Mouse (Mus musculus): ENCODE results near the gene Ddx39.

Gene Ddx39

DNA sequence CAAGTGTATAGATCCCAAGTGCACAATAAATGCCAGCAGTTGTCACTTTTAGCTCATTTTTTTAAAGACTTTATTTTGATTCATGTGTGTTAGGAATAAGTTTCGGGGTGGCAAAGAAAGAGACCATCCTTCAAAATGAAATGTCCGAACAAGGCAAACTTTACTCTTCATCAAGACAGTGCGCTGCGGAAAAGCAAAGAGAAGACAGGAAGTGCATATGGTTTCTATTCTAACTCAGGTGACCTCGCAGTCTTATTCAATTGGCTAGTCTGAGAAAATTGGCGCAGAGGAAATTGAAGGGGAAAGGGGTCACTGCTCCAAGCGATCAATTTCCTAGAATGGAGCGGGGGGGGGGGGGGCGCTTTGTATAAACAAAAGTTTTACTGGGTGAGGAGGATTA is 15.4 kb upstream of the Ddx39 start:
- no peak for DNase-seq (ENCODE audit: low read depth)

DNA sequence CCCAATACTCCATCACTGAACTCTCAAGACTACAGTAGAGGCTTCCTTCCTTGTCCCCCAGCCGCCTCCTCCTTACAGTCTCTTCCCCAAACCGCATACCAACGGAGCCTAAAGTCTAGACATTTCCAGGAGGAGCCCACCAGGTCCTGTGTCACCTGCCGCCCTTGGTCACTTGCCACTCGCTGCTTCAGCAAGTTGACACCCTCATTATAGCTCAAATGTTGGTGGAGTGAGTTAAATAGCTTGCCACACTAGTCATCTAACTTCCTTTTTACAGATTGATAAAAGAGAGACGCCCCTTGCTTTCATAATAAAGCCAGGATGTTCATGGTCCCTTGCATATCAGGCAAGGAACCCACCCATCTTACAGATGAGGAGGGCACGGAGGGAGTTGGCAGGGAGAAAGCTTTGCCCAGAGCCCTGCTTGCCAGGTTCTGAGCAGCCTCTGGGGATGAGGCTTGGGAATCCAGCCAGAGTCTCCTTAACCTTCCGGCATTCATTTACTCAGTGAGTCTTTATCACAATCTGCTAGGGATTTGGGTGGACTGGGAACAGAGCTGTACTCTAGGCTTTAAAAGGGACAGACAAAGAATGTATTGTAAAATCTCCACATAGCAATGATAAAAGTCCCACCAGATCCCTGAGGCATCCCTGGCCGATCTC is 14.4 kb upstream of the Ddx39 start:
- DNase-seq (ENCODE audit: low read depth), result no peak

DNA sequence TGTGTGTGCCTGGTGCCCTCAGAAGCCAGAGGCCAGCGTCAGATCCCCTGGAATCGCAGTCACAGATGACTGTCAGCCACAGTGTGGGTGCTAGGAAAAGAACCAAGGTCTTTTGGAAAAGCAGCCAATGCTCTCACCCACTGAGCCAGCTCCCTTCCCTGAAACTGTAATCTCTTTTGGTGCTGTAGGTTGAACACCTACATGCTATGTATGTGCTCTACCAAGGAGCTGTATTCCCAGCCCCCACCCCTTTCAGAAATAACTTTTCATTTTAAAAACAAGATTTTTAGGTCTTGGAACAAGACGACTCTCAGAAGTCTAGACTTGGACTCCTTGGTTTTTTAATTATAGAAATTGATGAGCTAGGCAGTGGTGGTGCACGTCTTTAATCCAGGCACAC is 11.6 kb upstream of the Ddx39 start:
- DNase-seq (ENCODE audit: low read depth), result no peak

DNA sequence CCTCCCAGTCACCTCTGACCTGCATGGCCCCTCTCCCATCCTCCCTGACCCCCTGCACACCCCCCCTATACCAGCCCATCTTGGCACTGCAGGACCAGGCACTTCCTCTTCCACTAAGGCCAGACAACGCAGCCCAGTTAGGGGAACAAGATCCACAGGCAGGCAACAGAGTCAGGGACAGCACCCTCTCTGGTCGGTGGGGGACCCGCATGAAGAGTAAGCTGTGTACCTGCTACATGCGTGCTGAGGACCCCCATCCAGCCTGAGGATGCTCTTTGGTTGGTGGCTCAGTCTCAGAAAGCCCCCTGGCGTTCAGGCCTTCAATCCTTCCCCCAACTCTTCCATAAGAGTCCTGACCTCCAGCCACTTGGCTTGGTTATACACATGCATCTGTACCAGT is 8.6 kb upstream of the Ddx39 start:
- no peak for DNase-seq (ENCODE audit: low read depth)

DNA sequence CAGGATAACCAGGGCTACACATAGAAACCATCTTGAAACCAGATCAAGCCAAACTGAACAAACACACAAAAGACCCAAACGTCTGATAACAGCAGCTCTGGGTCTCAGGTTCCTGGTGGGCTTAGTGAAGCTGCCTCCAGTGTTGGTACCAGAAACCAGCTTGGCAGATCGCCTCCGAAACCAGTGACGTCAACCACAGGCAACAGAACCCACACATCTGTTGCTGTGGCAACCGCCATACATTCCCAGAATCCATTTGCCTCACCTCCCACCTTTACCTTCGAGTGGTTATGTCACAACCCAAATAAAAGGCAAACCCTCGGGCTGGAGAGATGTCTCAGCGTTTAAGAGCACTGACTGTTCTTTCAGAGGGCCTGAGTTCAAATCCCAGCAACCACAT is 7.4 kb upstream of the Ddx39 start:
- DNase-seq (ENCODE audit: low read depth), result no peak

DNA sequence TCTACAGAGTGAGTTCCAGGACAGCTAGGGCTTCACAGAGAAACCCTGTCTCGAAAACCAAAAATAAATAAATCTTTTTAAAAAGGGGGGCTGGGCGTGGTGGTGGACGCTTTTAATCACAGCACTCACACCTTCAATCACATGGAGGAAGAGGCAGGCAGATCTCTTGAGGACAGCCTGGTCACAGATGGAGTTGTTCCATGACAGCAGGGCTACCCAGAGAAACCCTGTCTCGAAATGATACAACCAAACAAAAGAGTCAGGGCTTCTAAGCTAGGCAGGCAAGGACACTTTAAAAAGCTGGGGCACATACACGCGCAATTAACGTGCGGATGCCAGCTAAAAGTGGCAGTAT is 324 bp upstream of the Ddx39 start:
- DNase-seq (ENCODE audit: low read depth), result no peak

DNA sequence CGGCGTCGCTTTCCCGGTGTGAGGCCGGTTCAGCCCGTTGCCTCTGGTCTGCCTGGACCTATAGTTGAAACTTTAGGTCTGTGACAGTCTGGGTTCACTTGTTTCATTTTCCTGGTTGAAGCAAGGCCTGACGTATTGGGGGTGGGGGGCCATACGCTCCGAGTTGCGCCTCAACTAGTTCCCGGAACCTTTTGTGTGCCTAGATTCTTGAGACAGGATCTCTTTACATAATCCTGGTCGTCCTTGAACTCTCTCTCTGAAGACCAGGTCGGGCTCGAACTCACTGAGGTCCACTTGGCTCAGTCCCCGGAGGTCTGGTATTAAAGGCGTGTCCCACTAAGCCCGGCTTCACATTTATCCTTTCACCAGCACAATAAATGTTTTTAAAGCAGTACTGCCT is 794 bp downstream of the Ddx39 start:
- DNase-seq (ENCODE audit: low read depth), result no peak

DNA sequence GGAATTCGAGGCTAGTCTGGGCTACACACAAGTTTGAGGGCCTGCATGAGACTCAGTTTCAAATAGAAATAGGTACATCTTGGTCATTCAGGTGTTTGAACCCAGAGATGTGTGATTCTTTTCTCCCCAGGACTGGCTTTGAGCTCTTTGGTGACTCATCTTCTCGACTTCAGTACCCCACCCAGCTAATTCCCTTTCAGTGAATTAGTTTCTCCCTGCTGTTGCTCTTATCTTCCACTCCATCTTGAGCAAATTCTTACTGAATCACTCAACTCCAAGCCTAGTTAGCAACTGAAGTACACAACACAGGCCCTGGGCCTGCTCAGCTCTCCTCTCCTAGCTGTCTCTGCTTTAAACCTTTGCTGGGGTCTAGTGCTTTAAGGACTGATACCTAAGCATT is 1.6 kb downstream of the Ddx39 start:
- DNase-seq (ENCODE audit: low read depth), result peak; percentile 69

DNA sequence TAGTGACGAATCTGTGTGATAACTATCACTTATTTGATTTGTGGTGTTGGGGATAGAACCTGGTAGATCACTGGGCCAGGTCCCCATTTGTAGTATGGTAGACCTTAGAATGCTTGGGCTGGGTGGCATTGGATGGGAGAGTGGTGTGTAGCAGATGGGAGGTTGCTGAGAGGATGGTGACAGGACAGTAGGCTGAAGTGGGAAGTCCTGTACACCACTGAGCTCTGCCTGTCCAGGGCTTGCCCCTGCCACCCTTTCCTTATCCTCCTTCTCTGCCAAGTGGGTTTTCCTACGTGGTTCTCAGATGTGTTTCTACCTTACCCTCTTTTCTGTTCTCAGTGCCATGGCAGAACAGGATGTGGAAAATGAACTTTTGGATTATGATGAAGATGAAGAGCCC is 4.1 kb downstream of the Ddx39 start:
- no peak for DNase-seq (ENCODE audit: low read depth)

DNA sequence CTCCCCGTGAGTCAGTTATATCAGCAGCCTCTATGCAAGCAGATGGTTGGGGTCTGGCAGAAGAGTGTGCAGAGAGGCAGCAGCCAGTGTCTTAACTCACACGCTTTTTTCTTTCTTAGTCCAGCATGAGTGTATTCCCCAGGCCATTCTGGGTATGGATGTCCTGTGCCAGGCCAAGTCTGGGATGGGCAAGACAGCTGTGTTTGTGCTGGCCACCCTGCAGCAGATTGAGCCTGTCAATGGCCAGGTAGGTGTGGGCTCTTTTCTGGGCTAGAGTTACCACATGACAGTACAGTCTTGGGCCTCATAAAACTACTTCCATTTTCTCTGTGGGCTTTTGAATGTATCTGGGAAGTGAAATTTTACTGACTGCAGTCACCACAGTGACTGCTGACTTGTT is 4.7 kb downstream of the Ddx39 start:
- no peak for DNase-seq (ENCODE audit: low read depth)

DNA sequence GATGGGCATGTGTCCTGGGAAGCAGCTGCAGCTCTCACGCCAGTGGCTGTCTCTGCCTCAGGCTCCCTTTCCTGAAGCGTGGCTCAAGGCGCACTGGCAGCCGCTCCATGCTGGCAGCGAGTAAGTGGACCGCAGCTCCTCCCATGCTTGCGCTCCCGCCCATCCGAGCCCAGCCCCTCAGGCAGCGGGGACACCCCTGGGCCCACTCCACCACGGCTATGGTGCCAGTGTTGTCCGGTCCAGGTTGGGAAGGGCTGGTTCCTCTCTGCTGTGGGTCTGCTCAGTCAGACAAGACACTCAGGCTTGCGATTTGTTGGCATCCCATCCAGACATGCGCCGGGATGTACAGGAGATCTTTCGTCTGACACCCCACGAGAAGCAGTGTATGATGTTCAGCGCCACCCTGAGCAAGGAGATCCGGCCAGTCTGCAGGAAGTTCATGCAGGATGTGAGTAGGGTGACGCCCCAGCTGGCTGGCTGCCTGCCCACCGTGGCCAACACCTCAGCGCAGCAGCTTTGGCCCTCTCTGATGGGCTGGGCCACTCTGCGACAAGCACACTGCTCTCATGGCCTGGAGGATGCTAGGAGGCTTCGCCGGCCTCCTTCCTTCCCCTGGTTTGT is 6.5 kb downstream of the Ddx39 start:
- no peak for DNase-seq (ENCODE audit: low read depth)

DNA sequence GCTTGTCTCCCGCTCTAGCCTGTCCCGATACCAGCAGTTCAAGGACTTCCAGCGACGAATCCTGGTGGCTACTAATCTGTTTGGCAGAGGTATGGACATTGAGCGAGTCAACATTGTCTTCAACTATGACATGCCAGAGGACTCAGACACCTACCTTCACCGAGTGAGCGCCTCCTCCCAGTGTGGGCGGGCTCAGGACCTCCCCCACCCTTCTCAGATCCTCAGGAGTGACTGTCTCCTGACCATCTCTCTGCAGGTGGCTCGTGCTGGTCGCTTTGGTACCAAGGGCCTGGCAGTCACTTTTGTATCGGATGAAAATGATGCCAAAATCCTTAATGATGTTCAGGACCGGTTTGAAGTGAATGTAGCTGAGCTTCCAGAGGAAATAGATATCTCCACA is 7.7 kb downstream of the Ddx39 start:
- DNase-seq (ENCODE audit: low read depth), result no peak

DNA sequence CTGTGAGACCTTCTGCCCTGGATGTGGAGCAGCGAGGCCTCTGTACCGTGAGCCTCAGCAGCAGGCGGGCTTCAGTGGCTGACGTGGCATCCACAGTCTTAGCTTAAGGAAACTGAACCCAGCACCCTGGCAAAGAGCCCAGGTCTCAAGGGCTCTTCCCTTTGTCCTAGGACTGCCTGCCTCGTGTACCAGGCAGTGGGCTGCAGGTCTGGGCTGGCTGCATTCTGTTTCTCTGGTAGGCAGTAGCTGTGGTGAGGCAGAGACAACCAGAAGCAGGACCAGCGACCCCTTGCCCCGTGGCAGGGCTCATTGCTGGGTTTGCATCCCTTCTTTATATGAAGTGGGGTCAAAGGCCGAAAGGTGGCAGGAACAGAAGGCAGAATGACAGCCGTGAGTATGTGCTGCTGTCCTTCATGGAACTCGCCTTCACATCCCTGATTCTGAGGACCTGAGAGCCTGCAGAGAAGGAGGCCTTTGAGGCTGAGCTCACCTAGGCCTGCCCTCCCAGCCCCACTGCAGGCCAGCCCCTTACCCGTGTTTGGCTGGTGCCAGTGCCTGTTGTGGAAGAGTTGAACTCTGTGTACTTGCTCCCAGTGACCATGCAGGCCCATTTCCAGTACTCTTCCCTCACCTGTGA is 8.6 kb downstream of the Ddx39 start:
- DNase-seq (ENCODE audit: low read depth), result no peak

DNA sequence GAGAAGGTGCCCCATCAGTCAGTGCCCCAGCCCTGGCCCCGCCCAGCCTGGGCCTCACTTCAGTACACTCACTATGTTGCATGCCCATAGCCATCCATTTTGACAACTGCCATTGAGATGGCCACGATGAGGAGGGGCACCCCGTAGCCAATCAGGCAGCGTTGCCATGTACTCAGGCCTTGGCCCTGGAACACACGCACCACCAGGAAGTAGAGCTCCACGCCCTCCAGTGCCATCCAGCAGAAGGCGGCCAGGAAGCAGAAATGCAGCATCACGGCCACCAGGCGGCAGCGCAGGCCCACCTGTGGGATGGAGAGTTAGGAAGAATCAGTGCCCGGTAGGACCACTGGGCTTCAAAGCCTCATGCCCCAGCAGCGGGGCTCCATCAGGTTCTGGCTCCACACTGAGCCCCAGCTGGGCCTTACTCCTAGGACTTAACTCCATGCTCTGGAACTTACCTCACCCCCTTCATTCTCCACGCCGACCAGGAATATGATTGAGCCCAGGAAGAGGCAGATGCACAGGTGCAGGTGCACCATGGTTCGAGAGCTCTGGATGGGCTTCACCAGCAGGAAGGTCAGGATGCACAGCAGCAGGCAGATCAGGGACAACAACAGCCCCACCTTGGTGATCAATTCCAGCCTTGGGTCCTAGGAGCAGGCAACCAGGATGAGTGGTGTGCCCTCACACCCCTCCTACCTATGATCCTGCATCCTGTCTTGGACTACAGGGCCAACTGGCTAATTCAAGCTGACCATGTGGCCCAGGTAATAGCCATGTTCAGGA is 9.9 kb downstream of the Ddx39 start:
- DNase-seq (ENCODE audit: low read depth), result peak; percentile 63

DNA sequence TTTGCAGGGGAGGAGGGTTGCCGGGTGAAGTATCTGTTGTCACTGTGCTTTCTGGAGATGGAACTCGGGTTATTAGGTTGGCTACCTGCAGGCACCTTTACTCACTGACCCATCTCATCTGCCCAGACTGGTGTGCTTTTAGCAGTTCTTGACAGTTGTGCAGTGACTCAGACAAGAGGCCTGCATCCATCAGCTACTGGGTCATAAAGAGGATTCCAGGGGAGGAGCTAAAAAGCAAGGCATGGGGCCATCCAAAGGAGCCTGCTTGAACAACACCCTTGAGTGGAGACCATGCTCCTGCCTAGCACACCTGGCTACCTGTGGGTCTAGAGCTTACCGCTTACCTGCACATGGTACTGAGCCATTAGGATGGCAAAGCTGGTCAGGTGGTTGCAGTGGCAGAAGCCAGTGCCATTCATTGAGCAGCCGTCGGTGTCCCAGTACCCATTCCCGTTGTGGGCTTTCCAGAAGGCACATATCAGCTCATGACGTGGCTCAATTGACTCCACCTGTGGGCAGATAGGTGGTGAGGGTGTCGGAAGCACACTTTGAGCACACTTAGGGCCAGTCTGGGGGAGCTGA is 10.6 kb downstream of the Ddx39 start:
- no peak for DNase-seq (ENCODE audit: low read depth)

DNA sequence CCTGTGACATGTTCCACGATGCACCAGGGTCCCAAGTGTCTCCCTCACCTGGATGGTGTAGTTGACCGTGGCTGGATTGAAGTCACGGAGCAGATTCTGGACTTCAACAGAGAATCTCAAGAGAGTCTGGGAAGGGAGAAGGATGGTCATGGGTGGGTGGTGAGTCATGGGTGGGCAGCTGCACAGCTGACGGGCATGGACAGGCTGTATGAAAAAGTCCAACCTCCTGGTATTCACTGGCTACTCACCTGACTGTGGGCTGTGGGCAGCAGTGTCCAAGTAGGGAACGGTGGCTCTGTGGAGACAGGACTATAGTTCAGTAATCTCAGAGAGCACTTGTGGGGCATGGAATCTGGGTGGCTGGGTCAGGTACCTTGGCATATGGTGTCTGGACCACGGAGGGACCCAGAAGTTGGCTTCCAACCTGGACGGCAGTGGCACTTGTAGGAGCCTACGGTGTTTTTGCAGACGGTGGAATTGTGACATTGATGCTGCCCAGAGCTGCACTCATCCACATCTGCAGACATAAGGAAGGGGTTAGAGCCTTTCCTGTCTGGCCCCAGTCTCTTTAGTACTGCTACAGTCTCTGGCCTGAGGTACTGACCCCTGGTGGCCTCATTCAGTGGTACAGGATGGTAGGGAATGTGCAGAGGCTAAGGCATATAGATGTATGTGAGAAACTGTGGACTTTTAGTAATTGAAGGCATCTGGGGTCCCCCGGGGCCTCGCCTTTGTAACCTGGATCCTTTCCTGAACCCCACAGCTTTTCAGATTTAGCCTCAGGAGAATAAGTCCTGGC is 14.2 kb downstream of the Ddx39 start:
- no peak for DNase-seq (ENCODE audit: low read depth)

DNA sequence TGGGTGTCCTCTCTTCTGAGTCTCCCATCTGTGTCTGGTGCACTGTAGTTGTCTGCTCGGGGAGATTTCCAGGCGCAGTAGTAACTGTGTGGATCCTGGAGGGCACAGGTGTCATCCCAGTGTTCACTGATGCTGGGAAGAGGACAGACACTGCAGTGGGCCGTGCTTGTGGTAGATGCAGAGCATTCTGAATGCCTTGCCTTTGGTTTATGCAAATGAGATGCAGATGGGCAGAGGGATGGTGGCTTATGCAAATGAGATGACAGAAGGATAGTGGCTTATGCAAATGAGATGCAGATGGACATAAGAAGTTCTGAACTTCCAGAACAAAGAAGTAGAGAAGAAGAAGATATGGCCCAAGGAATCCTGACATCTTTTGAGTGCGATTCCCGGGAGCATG is 16.9 kb downstream of the Ddx39 start:
- no peak for DNase-seq (ENCODE audit: low read depth)

DNA sequence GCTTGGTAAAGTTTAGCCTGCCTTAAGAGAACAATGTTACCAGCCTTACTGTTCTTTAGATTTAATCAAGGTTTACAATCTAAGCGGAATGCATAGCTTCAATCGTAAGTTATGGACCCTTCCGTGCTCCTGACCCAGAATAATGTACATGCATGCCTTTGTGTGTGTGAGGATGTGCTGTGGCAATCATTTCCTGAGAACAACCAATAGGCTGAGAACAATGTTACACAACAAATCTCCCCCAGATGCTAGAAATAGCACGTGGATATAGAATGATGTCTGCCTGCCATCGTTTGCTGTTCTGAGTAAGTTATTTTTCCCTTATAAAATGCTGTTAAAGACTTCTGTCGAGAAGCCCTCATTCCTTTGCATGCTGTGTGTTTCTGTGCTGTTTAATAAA is 17.9 kb downstream of the Ddx39 start:
- no peak for DNase-seq (ENCODE audit: low read depth)

DNA sequence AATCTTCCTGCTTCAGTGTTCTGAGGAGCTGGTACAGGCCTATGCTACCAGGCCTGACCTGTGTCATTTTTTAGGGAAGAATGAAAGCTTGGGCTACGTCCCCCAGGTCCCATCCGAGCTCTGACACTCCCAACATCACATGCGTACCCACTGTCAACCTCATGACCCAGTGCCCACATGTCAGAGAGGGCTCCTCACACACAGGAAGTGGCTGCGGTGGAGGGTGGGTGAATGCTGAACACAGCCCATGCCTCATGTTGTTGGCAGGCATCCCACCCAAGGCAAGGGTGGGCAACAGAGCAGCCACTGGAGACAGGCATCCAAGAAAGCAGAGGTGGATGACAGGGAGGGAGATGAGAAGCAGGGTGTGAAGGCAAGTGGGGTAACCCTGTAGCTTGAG is 21.7 kb downstream of the Ddx39 start:
- DNase-seq (ENCODE audit: low read depth), result no peak

DNA sequence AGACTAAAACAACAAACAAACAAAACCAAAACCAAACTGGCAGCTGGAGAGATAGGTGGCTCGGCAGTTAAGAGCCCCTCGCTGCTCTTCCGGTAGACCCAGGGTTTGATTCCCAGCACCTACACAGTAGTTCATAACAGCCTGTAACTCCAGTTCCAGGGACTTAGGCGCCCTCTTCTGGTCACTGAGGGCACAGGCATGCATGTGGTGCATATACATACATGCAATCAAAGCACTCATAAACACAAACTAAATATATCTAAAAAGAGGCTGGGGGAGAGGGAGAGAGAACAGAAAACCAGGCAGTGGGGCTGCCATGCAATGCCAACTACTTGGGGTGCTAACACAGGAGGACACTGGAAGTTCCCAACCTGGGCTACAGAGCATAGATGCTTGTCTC is 22.4 kb downstream of the Ddx39 start:
- no peak for DNase-seq (ENCODE audit: low read depth)

DNA sequence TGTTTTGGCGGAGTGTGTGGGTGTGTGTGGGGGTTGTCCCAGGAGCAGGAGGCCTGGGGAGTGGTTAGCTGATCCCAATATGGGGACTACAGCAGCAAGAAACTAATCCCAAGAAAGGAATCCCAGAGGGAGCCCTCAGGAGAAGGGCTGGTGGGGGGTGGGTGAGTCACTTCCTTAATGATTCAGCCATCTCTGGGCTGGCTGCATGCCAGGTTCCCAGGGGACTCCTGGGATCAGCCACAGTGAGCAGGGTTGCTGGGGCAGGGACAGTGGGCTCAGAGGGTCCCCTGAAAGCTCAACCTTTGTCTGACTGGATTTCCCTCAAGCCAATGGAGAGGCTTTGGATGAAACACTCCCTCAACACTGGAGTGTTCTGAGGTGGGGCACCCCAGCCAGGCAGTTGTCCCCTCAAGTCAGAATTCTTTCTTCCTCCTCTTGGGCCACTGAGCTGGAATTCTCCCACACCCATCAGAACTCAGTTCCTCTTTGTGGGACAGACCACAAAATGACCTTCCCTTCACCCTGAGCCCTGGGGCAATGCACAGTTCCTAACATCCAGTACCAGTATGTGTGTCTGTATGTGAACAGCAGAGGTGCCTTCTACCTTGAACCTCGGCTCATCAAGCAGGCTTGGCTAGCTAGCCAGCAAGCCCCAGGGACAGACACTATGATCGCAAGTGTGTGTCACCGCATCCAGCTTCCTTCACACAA is 23.0 kb downstream of the Ddx39 start:
- no peak for DNase-seq (ENCODE audit: low read depth)
